Mouse (Mus musculus) ES-CJ7 (cell line): Measurements from ENCODE around the gene Gm21627.
"Not testable (repeated sequence)": the region's sequence is repeated elsewhere in the genome, so short reads cannot be mapped to it uniquely, and the experiment has no call there.

ENCODE experiments used
- DNase-seq: peaks from one replicate; pipeline ENCODE4 v3.0.0; 2011; ENCODE audit warnings: low read depth, low spot score

Gene Gm21627

DNA sequence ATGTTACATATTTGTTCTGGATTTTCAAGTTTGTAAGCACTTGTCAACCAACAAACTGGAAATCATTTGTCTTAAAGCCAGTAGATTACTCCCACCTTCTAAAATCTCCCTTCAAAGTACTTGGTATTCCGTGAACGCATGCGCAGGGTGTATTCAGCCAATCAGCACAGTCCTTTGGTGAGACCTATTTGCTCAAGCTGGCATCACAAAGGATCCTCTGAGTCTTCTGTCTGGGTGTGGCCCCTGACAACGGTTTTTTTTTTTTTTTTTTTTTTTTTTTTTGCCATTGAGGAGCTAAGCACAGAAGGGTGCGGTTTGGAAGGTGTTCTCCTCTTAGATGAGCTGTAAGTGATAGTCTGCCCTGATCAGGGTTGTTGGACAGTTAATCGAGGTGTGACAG is at the start of gene Gm21627:
Gene Gm21627 (plus strand): TSS at position 301 of the 400 bp plus-strand sequence.
- DNase-seq = not testable (repeated sequence)
